Mouse (Mus musculus) MN1 (cell line): Measurements from ENCODE around the gene Gm12569.

Experiments
- DNase-seq: peaks from one replicate; pipeline ENCODE4 v3.0.0-alpha.2; 2016; ENCODE audit warnings: low spot score

Gene Gm12569

DNA sequence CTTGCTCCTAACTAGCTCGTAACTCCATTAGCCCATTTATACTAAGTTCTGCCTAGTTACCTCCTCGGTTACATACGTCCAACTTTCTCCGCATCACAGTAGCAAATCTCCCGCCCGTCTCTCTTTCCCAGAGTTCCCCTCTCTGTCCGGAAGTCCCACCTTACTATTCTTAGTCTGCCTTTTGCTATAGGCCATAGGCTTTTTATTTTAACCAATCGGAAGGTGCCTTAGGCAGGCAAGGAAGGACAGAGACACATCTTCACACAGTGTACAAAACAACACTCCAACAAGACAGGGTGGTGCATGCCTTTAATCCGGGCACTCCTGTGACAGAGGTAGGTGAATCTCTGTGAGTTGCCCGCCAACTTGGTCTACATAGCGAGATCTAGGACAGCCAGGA is at the start of gene Gm12569:
Gm12569 (plus strand) TSS at position 166 of the 400 bp plus-strand sequence.
- DNase-seq, result peak; percentile 83

DNA sequence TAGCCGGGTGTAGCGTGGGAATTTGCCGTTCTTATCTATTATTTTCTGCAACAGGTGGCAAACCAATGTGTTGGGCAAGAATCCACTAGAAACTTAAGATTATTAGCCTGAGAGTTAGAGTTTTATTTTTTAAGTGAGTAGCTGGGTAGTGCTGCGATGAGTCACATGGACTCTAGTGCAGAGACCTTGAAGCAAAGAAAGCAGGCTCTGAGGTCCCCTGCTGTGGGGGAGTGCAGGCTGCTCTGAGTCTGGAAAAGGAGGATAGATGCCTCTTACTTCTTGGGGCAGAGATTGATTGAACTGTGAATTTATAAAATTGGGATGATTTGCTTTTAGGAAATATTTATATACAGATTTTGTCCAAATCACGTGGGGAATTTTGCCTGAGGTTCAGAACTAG is 17.5 kb upstream of the Gm12569 start:
- no peak for DNase-seq

DNA sequence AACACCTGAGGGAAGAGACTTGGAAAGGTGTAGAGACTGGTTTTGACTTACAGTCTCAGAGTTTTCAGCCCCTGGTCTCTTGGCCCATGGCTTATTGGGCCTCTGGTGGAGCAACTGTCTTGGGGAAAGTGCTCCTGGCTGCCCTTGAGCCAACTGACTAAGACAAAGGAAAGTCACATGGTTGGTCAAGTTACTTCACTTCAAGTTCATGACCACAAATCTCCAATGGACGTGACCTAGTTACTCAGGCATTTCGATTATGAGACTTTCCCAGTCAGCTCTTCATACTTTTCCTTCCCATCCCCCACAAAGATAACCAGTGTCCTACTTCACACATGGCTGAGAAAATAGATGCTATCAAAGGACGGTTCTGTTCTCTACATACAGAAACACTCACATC is 12.5 kb upstream of the Gm12569 start:
- DNase-seq, result no peak

DNA sequence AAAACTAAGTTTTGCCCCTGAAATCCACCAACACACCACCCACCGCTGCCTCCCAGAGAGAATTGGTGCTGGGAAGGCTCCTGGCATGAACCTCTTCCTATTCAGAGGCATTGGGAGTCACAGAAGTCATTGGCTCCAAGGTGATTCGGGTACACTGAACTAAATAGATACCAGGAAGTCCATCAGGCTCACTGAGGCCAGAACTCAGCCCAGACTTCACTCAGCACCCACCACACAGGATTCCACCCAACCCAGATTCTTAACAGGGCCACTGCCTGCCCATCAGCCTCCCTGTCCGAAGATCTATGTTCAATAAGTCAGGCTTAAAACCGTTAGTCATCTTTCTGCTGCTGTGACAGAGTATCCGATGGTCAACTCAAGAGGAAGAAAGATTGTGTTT is 8.8 kb upstream of the Gm12569 start:
- no peak for DNase-seq

DNA sequence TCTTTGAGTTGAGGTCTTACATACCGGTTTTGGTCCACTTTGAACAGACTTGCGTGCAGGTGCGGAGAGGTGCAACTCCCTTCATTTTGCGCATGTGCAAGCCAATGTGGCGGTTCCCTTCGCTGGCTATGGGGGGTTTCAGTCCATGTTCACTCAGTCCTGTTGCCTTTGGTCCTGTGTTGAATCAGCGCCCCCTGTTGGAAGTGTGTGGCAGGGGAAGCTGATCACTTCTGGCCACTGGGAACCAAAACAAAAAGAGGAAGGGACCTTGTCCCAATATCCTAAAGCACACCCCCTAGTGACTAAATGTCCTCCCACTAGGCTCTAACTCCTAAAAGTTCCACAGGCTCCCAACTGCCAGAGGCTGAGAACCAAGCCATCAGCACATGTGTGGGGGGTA is 6.3 kb upstream of the Gm12569 start:
- DNase-seq, result no peak

DNA sequence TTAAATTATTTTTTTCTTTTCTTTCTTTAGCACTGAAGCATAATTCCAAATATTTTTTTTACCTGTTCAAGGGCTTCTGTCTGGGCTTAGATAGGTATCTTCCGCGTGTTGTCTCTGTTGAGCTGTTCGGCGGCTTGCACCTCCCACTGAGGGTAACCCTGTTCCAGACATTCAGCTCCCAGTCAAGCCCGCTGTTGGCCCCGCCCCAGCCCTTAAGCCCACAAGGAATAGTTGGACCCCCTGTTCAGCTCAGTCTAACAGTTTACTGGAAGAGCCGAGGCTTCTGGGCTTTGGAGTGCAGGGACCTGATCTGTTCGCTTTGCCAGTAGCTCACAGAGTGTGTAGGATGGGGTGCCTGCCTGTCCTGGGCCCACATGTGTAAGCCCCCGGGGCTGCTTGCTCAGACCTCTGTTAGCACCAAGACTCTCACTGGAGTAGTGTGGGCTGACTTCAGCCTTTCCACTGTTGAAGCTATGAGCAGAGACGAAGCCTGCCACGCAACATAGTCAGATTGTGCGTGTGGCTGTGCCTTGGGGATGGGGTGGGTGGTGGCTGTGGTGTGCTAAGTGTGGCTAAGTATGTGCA is 785 bp upstream of the Gm12569 start:
- peak; percentile 46 for DNase-seq

DNA sequence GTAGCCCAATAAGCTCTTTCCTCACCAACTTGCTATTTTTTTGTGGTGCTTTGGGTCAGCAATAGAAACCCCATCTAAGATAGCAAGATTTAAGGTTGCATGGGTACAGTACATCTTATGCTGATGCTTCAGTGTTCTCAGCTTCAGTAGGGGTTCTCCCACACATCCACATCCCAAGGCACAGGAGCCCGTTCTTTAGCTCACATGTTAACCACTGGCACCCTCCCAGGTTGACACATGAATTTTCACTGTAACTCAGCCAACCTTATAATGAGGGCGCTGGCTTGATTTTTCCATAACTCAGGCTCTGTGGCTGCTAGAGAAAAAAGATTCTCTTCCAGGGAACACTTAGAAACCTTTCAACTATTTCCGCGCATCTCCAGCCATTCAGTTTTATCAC is 6.8 kb downstream of the Gm12569 start:
- no peak for DNase-seq

DNA sequence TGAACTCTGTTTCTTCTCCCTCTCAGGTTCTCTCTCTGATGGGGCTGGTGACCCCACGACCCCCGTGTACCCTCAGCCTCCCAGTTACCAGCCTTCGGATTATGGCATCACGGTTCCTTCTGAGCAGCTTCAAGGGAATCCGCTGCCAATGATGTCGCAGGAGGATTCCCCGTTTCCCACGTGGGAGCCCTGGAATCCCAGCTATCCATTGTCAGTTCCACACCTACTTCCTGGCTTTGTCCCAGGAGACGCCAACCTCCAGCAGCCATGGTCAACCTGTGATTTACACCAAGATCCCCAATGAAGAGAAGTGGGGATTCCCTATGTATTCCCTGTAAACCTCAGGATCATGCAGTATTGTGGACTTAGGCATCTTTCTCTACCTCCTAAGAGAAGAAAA is 14.4 kb downstream of the Gm12569 start:
- DNase-seq, result no peak

DNA sequence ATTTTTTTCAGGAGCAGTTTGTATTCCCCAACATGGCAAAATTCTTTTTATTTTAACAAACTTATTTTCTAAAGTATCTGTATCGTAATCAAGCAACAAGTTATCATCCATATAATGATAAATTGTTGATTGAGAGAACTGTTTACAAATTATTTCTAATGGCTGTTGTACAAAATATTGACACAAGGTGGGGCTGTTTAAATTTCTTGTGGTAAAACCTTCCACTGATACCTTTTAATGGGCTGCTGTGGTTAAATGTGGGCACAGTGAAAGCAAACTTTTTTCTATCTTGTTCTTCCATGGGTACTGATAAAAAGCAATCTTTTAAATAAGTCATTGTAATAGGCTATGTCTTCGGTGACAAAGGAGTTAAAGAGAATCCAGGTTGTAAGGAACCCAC is 22.6 kb downstream of the Gm12569 start:
- DNase-seq, result no peak

DNA sequence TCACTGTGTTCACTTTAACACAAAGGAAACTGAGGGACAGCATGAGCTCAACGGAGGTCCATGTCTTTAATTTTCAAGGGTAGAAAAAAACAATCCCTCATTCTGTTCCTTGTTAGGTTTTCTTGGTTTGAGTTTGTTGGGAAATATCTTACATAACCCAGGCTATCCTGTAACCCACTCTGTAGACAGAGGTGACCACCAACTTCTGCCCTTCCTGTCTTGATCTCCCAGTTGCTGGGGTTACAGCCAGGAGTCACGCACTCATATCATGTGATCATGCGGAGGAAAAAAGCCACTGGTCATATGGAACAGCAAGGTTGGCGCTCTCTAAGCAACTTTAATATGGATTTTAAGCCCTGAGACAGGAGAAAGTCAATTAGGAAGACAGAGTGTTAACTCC is 36.7 kb downstream of the Gm12569 start:
- DNase-seq, result no peak

DNA sequence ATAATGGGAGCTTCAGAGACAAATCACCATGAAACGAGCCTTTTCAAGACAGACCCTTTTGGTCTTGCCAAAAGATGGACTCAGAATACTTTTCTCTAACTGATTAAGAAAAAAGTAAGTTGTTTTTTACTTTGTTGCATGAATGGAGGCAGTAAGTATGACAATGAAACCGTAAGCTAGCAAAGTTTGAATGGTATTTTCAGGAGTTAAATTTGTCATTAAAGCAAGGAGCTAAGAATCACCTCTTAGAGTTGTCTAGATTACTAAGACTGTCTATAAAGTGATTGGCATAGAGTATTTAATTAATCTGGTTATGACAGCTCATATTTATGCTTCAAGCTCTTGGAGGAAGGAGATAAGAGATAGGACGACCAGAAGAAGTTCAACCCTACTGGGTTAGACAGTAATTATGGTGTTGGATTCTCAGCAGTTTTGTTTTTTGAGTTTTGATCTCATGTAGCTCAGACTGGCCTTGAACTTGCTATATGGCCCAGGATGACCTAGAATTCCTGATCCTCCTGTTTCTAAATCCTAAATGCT is 41.5 kb downstream of the Gm12569 start, which contains the start of gene Clk4:
Clk4 (plus strand) TSS at position 51 of the 540 bp plus-strand sequence.
- no peak for DNase-seq

DNA sequence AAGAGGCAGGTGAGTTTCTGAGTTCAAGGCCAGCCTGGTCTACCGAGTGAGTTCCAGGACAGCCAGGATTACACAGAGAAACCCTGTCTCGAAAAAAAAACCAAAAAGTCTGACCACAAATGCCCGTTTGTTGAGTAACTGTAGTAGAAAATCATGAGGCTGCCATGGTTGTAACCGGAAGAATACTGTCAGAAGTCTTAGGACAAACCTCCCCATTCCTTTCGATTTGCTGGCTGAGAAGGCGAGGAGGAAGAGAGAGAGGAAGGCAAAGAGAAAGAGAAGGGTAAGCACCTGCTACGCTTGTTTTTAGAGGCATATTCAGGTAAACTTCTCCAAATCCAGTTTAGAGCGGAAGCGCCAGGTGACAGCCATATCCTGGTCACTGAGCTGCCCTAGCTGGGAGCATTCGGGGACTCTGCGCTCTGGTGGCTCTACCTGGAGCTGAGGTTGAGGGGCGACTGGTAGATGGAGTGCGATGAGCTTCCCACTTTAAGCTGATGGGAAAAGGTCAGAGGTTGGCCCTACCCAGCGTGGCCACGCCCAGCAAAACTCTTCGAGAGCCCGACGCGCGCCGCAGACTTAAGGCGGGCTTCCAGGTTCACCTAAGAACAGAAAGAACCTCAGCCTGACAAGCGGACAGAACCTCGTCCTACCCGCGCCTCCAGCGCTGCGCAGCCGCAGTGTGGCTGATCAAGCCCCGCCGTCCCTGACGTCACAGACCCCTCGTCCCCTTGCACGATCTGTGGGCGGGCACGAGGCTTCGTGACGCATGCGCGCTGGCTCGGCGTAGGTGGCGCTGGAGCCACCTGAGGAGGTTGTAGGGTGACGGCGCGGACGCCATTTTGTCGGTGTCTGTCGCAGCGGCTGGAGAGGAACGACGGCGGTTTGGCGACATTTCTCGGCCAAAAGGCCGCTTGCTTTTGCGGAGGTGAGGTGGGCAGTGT is 42.3 kb downstream of the Gm12569 start, which contains the start of gene BC049762:
BC049762 (minus strand) TSS at position 705 of the 944 bp plus-strand sequence.
- DNase-seq, result peak; percentile 100

DNA sequence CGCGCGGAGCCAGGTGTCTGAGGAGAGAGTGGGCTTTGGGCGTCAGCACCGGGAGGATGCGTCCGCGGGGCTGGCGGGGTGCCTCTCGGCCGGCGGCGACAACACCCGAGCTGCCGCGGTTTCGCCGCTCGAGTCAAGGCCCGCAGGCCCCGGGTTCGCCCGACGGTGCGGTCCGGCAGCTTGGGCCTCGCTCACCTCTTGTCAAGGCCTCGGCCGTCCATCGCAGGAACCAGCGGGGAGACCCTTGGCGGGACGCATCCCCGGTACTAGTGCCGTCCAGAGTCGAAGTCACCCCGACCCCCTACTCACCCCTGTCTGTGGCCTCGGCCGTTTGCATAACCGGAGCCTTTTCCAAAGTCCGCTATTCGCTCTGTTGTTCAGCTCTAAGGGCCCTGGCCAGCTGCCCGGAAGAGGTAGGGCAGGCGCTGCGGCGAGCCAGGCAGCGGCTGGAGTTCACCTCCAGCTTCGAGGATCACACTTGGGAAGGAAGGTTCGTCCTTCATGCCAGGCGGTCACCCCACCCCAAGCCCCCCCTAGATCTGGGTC is 43.1 kb downstream of the Gm12569 start:
- DNase-seq, result peak; percentile 80

DNA sequence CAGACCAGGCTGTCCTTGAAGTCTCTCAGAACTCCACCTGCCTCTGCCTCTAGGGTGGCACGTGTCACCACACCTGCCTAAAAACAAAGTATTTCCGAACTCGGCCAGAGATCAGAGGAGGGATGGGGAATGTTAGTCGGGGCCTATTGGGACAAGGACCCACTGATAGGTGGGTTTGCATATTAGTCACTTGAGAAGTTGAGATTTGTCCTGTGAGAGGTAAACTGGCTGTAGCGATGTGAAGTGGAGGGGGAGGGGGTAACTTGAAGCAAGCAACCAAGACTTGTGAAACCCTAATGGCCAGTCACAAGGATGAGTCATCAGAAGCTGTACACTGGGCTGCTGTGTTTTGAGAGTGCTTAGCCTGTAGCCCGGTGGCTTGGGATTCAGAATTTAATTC is 44.1 kb downstream of the Gm12569 start:
- DNase-seq, result peak; percentile 82

DNA sequence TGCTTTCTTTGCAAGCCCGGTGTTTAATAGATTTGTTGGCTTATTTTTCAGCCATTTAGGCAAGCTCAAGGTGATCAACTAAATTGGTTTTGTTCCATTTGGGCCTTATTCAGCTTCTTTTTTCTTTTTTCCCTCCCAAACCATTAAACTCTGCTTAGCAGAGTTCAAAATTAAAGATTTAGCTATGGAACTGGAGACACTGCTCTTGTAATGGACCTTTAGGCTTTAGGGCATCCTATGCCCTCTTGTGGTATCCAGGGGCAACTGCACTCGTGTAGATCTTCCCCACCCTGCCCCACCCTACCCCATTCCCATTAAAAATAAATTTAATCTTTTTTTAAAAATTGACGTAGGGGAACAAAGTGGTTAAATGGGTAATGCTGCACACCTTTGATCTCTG is 45.1 kb downstream of the Gm12569 start:
- DNase-seq, result peak; percentile 65

DNA sequence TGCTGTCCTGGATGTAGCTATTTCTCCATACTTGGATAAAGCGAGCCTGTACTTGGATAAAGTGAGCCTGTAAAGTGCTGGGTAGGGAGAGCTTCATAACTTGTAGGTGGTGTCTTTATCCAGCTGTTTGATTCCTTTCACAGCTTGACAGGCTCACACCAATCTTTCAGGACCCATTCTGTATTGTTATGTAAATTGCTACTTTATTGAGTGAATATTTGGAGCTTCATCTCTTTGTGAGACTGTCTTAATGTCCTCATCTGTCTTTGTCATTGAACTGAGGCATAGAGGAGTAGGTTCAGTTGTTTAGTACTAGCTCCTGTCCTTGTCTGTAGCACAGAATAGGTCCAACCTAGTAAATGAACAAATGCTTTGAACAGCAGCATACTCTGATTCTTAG is 54.1 kb downstream of the Gm12569 start:
- no peak for DNase-seq
